Mouse (Mus musculus) lung, postnatal 0 days (tissue): ENCODE data around the gene Gna12.

ENCODE experiments used
- CTCF ChIP-seq: IDR thresholded peaks from 2 replicates; pipeline ENCODE4 v1.5.1; 2016; ENCODE audit warnings: antibody characterized with exemption, mild to moderate bottlenecking
- EP300 ChIP-seq: IDR thresholded peaks from 2 replicates; pipeline ENCODE4 v1.6.1; 2016; ENCODE audit warnings: antibody characterized with exemption, mild to moderate bottlenecking, control low read depth

GRCm38 (mm10) chr5:140739813-140740212, 90.4 kb downstream of the Gna12 start:
- TF ChIP-seq CTCF = no peak
- no peak for TF ChIP-seq EP300
